10 mouse cellular contexts compared by ENCODE assay signal in the genomic region with DNA sequence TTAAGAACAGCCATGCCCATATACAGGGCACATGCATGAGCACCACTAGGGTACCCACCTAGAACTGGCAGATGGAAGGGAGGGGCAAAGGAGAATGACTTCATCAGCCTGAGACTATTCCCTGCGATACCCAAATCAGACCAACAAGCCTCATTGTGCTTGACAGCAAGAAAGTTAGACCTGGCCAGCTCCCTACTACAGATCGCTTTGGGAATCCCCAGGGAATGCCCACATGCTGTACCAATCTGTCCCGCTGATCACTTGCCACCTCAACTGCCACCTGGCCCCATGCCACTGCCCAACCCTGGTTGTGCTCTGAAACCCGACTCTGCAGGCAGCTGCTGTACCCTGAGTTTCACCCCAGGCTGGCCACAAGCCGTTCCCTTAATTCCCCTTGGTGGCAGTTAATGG.
DNase-seq lines count a peak whose midpoint lies in the region; ATAC-seq lines count a peak whose summit lies in the region.
"Had no signal": no experiment of that assay in that cellular context is flagged by ENCODE, and none has a peak within 500 bp of the region (broad histone marks: within the 10 kb centered on the region; RNA-seq: fewer than 3 reads in every experiment).

No protein-coding gene starts in this region.

- no peak overlapping the region for H3K4me3 ChIP-seq in hindbrain, embryonic 13.5 days
- no peak overlapping the region for H3K4me3 ChIP-seq in hindbrain, embryonic 10.5 days
- H3K4me3 ChIP-seq in forebrain, embryonic 10.5 days = no peak overlapping the region
- H3K4me3 ChIP-seq: megakaryocyte, embryonic 14.5 days had no signal

- H3K36me3 ChIP-seq in hindbrain, embryonic 13.5 days = no peaks in the 10 kb centered on the region
- H3K36me3 ChIP-seq in hindbrain, embryonic 10.5 days = no peaks in the 10 kb centered on the region
- H3K36me3 ChIP-seq in splenic B cell, adult 2 months (ENCODE audit: control insufficient read depth, insufficient read depth, low read length, poor library complexity, severe bottlenecking) = no peaks in the 10 kb centered on the region
- no peaks in the 10 kb centered on the region for H3K36me3 ChIP-seq in forebrain, embryonic 10.5 days (replicated peaks)
- H3K36me3 ChIP-seq: G1E had no signal

- intact Hi-C loops in heart, postnatal 14 days (cut with DNase I) = no loop called here

- H3K4me1 ChIP-seq in hindbrain, embryonic 13.5 days (replicated peaks) = peaks cover 3% of the 10 kb centered on the region; the same call in 1 of the 2 replicates
- H3K4me1 ChIP-seq in hindbrain, embryonic 10.5 days (replicated peaks) = 0 out of 2 replicates have a peak, but pooled peaks cover 3% of the 10 kb centered on the region
- peaks cover 8% of the 10 kb centered on the region; the same call in 1 of the 2 replicates for H3K4me1 ChIP-seq in forebrain, embryonic 10.5 days

- DNase-seq in hindbrain, embryonic 10.5 days (ENCODE audit: low spot score) = no peak
- peak; percentile 67 for DNase-seq in A20 (ENCODE audit: low read depth, low spot score)
- DNase-seq in cerebellum, adult 8-10 months = peak; percentile 80
- DNase-seq in heart, postnatal 14 days = peak; percentile 51 to 66
- peak; percentile 66 for DNase-seq in splenic B cell, adult 2 months (ENCODE audit: low read depth, low spot score)
- no peak for DNase-seq in forebrain, embryonic 10.5 days (ENCODE audit: extremely low spot score, low spot score)
- DNase-seq in layer of hippocampus, adult 18-20 months (ENCODE audit: low spot score in 2 of 2) = no peak

- 66% methylated on average over 5 of the region's 5 CpGs for WGBS in hindbrain, embryonic 13.5 days
- 79% methylated on average over 5 of the region's 5 CpGs for WGBS in hindbrain, embryonic 10.5 days
- 79% methylated on average over 5 of the region's 5 CpGs for WGBS in forebrain, embryonic 10.5 days

- H3K27me3 ChIP-seq in hindbrain, embryonic 13.5 days = 0 out of 2 replicates have a peak, but pooled peaks cover 2% of the 10 kb centered on the region
- no peaks in the 10 kb centered on the region for H3K27me3 ChIP-seq in hindbrain, embryonic 10.5 days (ENCODE audit: insufficient read depth, poor library complexity, severe bottlenecking)
- no peaks in the 10 kb centered on the region for H3K27me3 ChIP-seq in splenic B cell, adult 2 months (ENCODE audit: control insufficient read depth, insufficient read depth, low read length, poor library complexity, severe bottlenecking)
- H3K27me3 ChIP-seq in forebrain, embryonic 10.5 days (ENCODE audit: poor library complexity, severe bottlenecking) = no peaks in the 10 kb centered on the region
- H3K27me3 ChIP-seq: megakaryocyte, embryonic 14.5 days had no signal

- H3K27ac ChIP-seq in hindbrain, embryonic 13.5 days = no peak overlapping the region
- no peak overlapping the region for H3K27ac ChIP-seq in hindbrain, embryonic 10.5 days
- no peak overlapping the region for H3K27ac ChIP-seq in forebrain, embryonic 10.5 days

- peak; percentile 52; the same call in 1 of the 2 replicates for ATAC-seq in hindbrain, embryonic 13.5 days (ENCODE audit: low FRiP score)

- H3K9ac ChIP-seq in hindbrain, embryonic 13.5 days = no peak overlapping the region

- H3K9me3 ChIP-seq in hindbrain, embryonic 13.5 days = no peaks in the 10 kb centered on the region
- H3K9me3 ChIP-seq in hindbrain, embryonic 10.5 days = no peaks in the 10 kb centered on the region
- H3K9me3 ChIP-seq in forebrain, embryonic 10.5 days = peaks cover under 1% of the 10 kb centered on the region
- H3K9me3 ChIP-seq: G1E had no signal

- H3K4me2 ChIP-seq in hindbrain, embryonic 13.5 days = no peak overlapping the region

Comparison
In these comparisons a context has a peak if more than half of its experiments do, and no peak if none do; other contexts are left out.
1. DNase-seq: peak in A20 (single experiment), cerebellum, adult 8-10 months (single experiment), heart, postnatal 14 days (2 of 2) and splenic B cell, adult 2 months (single experiment); none in hindbrain, embryonic 10.5 days (single experiment), forebrain, embryonic 10.5 days (single experiment) and layer of hippocampus, adult 18-20 months (0 of 2).